Mouse (Mus musculus) c-Kit-negative CD71-positive TER-119-positive erythroid progenitor cells, embryonic 14.5 days (primary cell): Measurements from ENCODE around the gene Olfr235.
"Not testable (repeated sequence)": the region's sequence is repeated elsewhere in the genome, so short reads cannot be mapped to it uniquely, and the experiment has no call there.

Source experiments
- DNase-seq: peaks from one replicate; pipeline ENCODE4 v3.0.0-alpha.2; 2013; ENCODE audit warnings: low read depth, low spot score

Olfr235 gene

GRCm38 (mm10) chr19:12260732-12261131 lies at the start of gene Olfr235:
TSS of gene Olfr235 (plus strand) at chr19:12261032.
- DNase-seq = no peak

GRCm38 (mm10) chr19:12232496-12232895 lies 28.3 kb upstream of the Olfr235 start, which contains the start of gene Olfr1432:
TSS of gene Olfr1432 (minus strand) at chr19:12232596.
- DNase-seq = not testable (repeated sequence)

- no peak for DNase-seq
Measured at GRCm38 (mm10) chr19:12241559-12241958, 19.3 kb upstream of the Olfr235 start, which contains the start of gene Olfr262. TSS of gene Olfr262 (minus strand) at chr19:12241659.

- DNase-seq = no peak
Measured at GRCm38 (mm10) chr19:12279554-12279953, 18.7 kb downstream of the Olfr235 start, which contains the start of gene Olfr1434. TSS of gene Olfr1434 (plus strand) at chr19:12279854.

- no peak for DNase-seq
Measured at GRCm38 (mm10) chr19:12292979-12293378, 32.1 kb downstream of the Olfr235 start.

- DNase-seq = not testable (repeated sequence)
Measured at GRCm38 (mm10) chr19:12299030-12299429, 38.2 kb downstream of the Olfr235 start, which contains the start of gene Olfr1436. TSS of gene Olfr1436 (minus strand) at chr19:12299130.
